Mouse (Mus musculus): ENCODE data around the gene Cyp27b1. TPM values are rescaled to one million over a fixed set of nuclear protein-coding genes. Genes with fewer than 3 reads are reported as not detected.
"Not testable (repeated sequence)": the region's sequence is repeated elsewhere in the genome, so short reads cannot be mapped to it uniquely, and the experiment has no call there.

Gene Cyp27b1
- polyA plus RNA-seq, 1 experiment = 0.32 TPM

DNA sequence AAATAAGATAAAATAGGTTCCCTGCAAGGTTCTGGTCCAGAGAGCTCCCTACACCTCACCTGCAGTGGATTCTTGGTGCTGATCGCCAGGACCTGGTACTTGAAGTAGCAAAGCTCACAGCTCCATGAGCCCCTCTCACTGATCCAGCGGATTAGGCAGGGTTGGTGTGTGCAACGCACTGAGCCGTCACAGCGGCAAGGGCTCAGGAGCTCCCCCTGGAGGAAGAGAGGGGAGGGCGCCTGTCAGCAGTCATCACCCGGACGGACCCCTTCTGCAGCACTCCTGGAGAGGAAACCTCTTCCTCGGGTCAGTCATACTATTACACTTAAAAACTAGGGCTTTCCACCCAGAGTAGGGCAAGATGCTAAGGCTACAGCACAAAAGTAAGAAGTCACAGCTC is 10.1 kb downstream of the Cyp27b1 start:
- WGBS = 4% methylated on average over 9 of the region's 9 CpGs
- TF ChIP-seq POLR2A (IDR thresholded peaks at IDR 0.05; ENCODE audit: control insufficient read depth, extremely low read depth, insufficient read depth, low read length, poor library complexity) (no peak), CTCF (IDR thresholded peaks at IDR 0.05; ENCODE audit: borderline replicate concordance, control insufficient read depth, extremely low read depth, insufficient read depth, low read length, poor library complexity) (peak; percentile 98)
- DNase-seq = peak; percentile 86
- H3K27ac ChIP-seq (ENCODE audit: control insufficient read depth, insufficient read depth, low read length) = no peak overlapping the region
- H3K27me3 ChIP-seq (ENCODE audit: control insufficient read depth, insufficient read depth, low read length) = peaks cover 2% of the 10 kb centered on the region
- no peak overlapping the region for H3K4me3 ChIP-seq (ENCODE audit: control insufficient read depth, insufficient read depth, low read length)
- H3K4me1 ChIP-seq (replicated peaks; ENCODE audit: control insufficient read depth, insufficient read depth, low read length) = peaks cover 12% of the 10 kb centered on the region
- no peaks in the 10 kb centered on the region for H3K36me3 ChIP-seq (ENCODE audit: control insufficient read depth, insufficient read depth, low read length)

DNA sequence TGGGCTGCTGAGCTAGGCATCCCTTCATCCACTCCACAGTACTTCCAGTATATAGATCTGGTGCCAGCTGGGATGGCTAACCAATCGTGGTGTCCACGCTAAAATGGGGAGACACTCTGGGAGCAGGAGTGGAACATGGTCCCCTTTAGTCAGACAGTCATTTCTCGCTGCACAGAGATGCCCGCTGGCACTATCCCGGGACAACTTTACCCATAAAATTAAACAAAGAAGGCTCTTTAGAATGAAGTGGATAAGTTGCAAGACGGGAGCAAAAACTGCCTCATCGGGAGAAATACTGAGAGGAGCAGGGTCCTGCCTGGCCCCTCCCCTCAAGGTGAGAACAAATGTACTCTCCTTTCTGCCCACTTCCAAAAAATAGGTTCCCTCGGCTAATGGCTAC is 10.7 kb downstream of the Cyp27b1 start:
- no peak for DNase-seq
- 11% methylated on average over 8 of the region's 8 CpGs for WGBS
- TF ChIP-seq CTCF (IDR thresholded peaks at IDR 0.05; ENCODE audit: borderline replicate concordance, control insufficient read depth, extremely low read depth, insufficient read depth, low read length, poor library complexity) = no peak
- no peak for TF ChIP-seq POLR2A (IDR thresholded peaks at IDR 0.05; ENCODE audit: control insufficient read depth, extremely low read depth, insufficient read depth, low read length, poor library complexity)
- H3K4me3 ChIP-seq (ENCODE audit: control insufficient read depth, insufficient read depth, low read length) = no peak overlapping the region
- peaks cover 12% of the 10 kb centered on the region for H3K4me1 ChIP-seq (replicated peaks; ENCODE audit: control insufficient read depth, insufficient read depth, low read length)
- no peak overlapping the region for H3K27ac ChIP-seq (ENCODE audit: control insufficient read depth, insufficient read depth, low read length)
- peaks cover 2% of the 10 kb centered on the region for H3K27me3 ChIP-seq (ENCODE audit: control insufficient read depth, insufficient read depth, low read length)
- no peaks in the 10 kb centered on the region for H3K36me3 ChIP-seq (ENCODE audit: control insufficient read depth, insufficient read depth, low read length)

DNA sequence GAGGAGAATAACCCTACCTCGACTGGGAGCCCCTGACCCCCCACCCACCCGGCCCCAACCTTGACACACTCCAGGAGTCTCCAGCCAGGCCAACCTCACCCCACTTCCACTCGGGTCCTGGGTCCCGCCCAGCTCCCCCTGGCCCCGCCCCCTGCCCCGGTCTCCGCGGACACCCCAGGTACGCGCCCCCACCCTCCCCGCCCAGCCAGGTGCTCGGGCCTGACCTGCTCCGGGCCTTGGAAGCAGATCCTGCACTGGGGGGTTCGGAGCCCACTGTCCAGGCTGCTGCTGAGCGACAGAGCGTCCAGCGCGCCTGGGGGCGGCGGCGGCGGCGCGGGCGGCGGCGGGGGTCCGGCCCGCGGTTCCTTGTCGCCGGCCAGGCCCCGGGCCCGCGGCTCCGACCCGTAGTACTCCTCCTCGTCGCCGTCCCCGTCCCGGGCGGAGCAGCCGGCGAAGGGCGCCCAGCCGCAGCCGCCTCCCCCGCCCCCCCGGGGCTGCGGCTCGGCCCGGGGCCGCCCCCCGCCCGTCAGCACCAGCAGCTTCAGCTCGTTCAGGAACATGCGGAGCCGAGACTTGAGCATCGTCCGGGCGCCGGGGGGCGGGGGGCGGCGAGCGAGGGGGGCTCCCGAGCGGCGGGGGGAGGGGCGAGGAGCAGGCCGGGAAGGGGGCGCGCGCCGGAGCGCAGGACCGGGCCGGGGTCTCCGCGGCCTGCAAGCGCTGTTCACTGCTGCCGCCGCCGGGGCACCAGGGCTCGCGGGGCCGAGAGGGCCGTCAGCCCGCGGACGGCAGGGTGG is 11.3 kb downstream of the Cyp27b1 start:
- no peak overlapping the region for H3K27ac ChIP-seq (ENCODE audit: control insufficient read depth, insufficient read depth, low read length)
- H3K36me3 ChIP-seq (ENCODE audit: control insufficient read depth, insufficient read depth, low read length) = no peaks in the 10 kb centered on the region
- peaks cover 2% of the 10 kb centered on the region for H3K27me3 ChIP-seq (ENCODE audit: control insufficient read depth, insufficient read depth, low read length)
- TF ChIP-seq POLR2A (IDR thresholded peaks at IDR 0.05; ENCODE audit: control insufficient read depth, extremely low read depth, insufficient read depth, low read length, poor library complexity) = no peak
- TF ChIP-seq CTCF (IDR thresholded peaks at IDR 0.05; ENCODE audit: borderline replicate concordance, control insufficient read depth, extremely low read depth, insufficient read depth, low read length, poor library complexity) = no peak
- 2% methylated on average over 75 of the region's 92 CpGs for WGBS
- peak; percentile 28 for DNase-seq
- H3K4me3 ChIP-seq (ENCODE audit: control insufficient read depth, insufficient read depth, low read length) = peak overlapping the region; percentile 54
- H3K4me1 ChIP-seq (replicated peaks; ENCODE audit: control insufficient read depth, insufficient read depth, low read length) = peaks cover 16% of the 10 kb centered on the region

DNA sequence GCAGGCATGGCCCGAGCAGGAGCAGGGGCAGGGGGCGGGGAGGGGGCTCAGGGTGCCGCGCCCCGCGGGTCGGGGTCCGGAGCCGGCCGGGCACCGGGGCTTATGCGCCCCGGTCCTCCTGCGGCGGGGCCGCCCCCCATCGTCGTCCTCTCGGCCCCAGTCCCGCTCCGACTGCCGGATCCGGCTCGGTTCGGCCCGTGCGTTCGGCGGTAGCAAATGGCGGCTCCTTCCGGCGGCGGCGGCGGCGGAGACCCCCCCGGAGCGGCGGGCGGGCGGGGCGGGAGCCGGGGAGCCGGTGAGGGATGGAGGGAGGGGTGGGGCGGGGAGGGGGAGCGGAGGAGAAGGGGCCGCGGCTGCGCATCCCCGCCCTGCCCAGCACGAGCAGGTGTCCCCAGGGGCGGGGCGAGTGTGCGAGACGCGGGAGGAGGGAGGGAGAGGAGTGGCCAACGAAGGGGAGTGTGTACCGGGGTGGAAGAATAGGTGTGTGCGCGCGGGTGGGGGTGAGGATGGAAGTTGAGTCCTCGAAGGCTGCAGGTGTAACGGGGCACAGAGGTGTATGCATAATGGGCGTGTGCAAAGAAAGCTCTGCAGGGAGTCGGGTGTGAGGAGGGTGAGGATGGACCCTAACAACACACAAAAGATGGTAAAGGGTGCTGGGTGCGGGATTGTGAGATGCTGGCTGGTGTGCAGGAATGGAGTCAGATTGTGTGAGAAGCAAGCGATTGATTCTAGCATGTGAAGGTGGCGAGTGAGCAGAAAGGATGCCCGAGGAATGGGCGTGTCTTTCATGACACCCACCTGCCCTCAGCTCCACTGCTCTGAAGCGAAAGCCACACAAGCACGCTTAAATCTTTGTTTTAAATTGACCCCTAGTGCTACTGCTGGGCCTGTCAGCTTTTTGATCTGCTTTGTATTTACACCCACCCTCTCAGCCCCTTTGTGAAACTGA is 12.2 kb downstream of the Cyp27b1 start, which contains the start of gene March9:
March9 (minus strand) TSS at position 217 of the 949 bp plus-strand sequence.
- Histone ChIP-seq H3K4me3 (ENCODE audit: control insufficient read depth, insufficient read depth, low read length) (peak within 1 kb of the TSS; percentile 54), H3K27me3 (ENCODE audit: control insufficient read depth, insufficient read depth, low read length) (peaks cover 2% of the 10 kb centered on the region), H3K36me3 (ENCODE audit: control insufficient read depth, insufficient read depth, low read length) (peaks cover 5% of the 10 kb centered on the region), H3K4me1 (replicated peaks; ENCODE audit: control insufficient read depth, insufficient read depth, low read length) (peaks cover 23% of the 10 kb centered on the region), H3K27ac (ENCODE audit: control insufficient read depth, insufficient read depth, low read length) (no peak within 1 kb of the TSS)
- DNase-seq = peak; percentile 88
- 3% methylated on average over 59 of the region's 72 CpGs for WGBS
- no peak for TF ChIP-seq CTCF (IDR thresholded peaks at IDR 0.05; ENCODE audit: borderline replicate concordance, control insufficient read depth, extremely low read depth, insufficient read depth, low read length, poor library complexity)
- no peak for TF ChIP-seq POLR2A (IDR thresholded peaks at IDR 0.05; ENCODE audit: control insufficient read depth, extremely low read depth, insufficient read depth, low read length, poor library complexity)

DNA sequence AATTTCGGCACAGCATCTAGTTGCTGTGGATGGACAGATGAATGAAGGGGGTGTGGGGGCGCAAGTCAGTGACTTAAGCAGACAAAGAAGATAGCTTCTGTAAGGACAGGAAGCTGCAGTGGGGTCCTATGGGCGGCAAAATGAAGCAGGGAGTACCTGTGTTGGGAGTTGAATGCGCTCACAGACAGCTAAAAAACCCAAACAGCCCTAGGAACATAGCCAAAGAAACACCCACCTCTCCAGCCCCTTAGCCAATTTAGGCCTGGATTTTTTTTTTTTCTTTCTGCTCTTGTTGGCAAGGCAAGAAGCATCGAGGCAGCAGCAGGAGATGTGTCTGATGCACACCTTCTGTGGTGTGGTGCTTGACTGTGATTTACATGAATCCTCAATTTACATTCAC is 13.0 kb downstream of the Cyp27b1 start:
- Histone ChIP-seq H3K4me1 (replicated peaks; ENCODE audit: control insufficient read depth, insufficient read depth, low read length) (peaks cover 23% of the 10 kb centered on the region), H3K27me3 (ENCODE audit: control insufficient read depth, insufficient read depth, low read length) (peaks cover 2% of the 10 kb centered on the region), H3K4me3 (ENCODE audit: control insufficient read depth, insufficient read depth, low read length) (no peak overlapping the region), H3K36me3 (ENCODE audit: control insufficient read depth, insufficient read depth, low read length) (peaks cover 13% of the 10 kb centered on the region), H3K27ac (ENCODE audit: control insufficient read depth, insufficient read depth, low read length) (no peak overlapping the region)
- TF ChIP-seq POLR2A (IDR thresholded peaks at IDR 0.05; ENCODE audit: control insufficient read depth, extremely low read depth, insufficient read depth, low read length, poor library complexity) (no peak), CTCF (IDR thresholded peaks at IDR 0.05; ENCODE audit: borderline replicate concordance, control insufficient read depth, extremely low read depth, insufficient read depth, low read length, poor library complexity) (no peak)
- WGBS = 82% methylated on average over 5 of the region's 5 CpGs
- no peak for DNase-seq

DNA sequence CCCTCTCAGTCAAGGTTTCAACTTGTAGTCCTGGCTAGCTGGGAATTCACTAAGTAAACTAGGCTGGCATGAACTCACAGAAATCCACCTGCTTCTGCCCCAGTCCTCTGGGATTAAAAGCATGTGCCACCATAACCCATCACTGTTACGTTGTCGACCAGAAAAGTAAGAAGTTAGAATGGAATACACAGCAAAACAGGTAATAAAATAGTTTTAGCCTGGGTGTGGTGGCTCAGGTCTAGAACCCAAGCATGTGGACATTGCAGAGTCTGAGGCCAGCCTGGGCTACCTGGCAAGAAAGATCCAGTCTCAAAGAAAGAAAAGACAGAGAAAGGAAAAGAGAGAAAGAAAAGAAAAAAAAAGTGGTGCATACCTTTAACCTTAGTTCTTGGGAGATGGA is 13.5 kb downstream of the Cyp27b1 start:
- Histone ChIP-seq H3K4me1 (replicated peaks; ENCODE audit: control insufficient read depth, insufficient read depth, low read length) (peaks cover 23% of the 10 kb centered on the region), H3K36me3 (ENCODE audit: control insufficient read depth, insufficient read depth, low read length) (peaks cover 13% of the 10 kb centered on the region), H3K27ac (ENCODE audit: control insufficient read depth, insufficient read depth, low read length) (no peak overlapping the region), H3K4me3 (ENCODE audit: control insufficient read depth, insufficient read depth, low read length) (no peak overlapping the region), H3K27me3 (ENCODE audit: control insufficient read depth, insufficient read depth, low read length) (peaks cover 2% of the 10 kb centered on the region)
- DNase-seq = no peak
- TF ChIP-seq POLR2A (IDR thresholded peaks at IDR 0.05; ENCODE audit: control insufficient read depth, extremely low read depth, insufficient read depth, low read length, poor library complexity) (no peak), CTCF (IDR thresholded peaks at IDR 0.05; ENCODE audit: borderline replicate concordance, control insufficient read depth, extremely low read depth, insufficient read depth, low read length, poor library complexity) (no peak)
- WGBS = 88% methylated on average over 2 of the region's 2 CpGs

DNA sequence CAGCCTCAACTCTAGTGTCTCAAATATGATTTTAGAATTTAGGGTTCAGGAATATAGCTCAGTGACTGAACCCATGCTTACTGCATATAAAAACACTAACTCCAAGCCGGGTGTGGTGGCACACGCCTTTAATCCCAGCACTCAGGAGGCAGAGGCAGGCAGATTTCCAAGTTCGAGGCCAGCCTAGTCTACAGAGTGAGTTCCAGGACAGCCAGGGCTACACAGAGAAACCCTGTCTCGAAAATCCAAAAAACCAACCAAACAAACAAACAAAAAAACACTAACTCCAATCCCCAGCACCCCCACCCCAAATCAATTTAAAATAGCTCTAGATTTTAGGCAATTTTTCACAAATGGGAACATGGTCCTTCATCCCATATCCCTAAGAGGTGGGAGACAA is 14.1 kb downstream of the Cyp27b1 start:
- peaks cover 17% of the 10 kb centered on the region for H3K36me3 ChIP-seq (ENCODE audit: control insufficient read depth, insufficient read depth, low read length)
- H3K27me3 ChIP-seq (ENCODE audit: control insufficient read depth, insufficient read depth, low read length); H3K4me3 ChIP-seq (ENCODE audit: control insufficient read depth, insufficient read depth, low read length); DNase-seq; H3K27ac ChIP-seq (ENCODE audit: control insufficient read depth, insufficient read depth, low read length): not testable (repeated sequence)
- 92% methylated on average over 4 of the region's 4 CpGs for WGBS
- peaks cover 23% of the 10 kb centered on the region for H3K4me1 ChIP-seq (replicated peaks; ENCODE audit: control insufficient read depth, insufficient read depth, low read length)

All from thymus, adult 2 months (tissue).